Mouse (Mus musculus): ENCODE measurements around the gene Naa40. TPM values are rescaled to one million over a fixed set of nuclear protein-coding genes. Genes with fewer than 3 reads are reported as not detected.
A peak's percentile ranks its signal among the peaks of the same experiment; 100 is the strongest.

Gene Naa40
- polyA plus RNA-seq, 1 experiment from 2014 or later: 77.8 TPM

GRCm38 (mm10) chr19:7212216-7212615, 28.8 kb downstream of the Naa40 start:
- 74% methylated on average over 1 of the region's 1 CpGs for WGBS
- H3K27me3 ChIP-seq (ENCODE audit: control insufficient read depth, insufficient read depth, low read length): no peaks in the 10 kb centered on the region
- no peak overlapping the region for H3K4me2 ChIP-seq (ENCODE audit: low read length)
- no peak overlapping the region for H3K27ac ChIP-seq (replicated peaks; ENCODE audit: low read depth, low read length)
- H3K9ac ChIP-seq (replicated peaks; ENCODE audit: low read length): no peak overlapping the region
- DNase-seq (no peak), ATAC-seq (ENCODE audit: low FRiP score, low TSS enrichment) (no peak)
- H3K36me3 ChIP-seq (ENCODE audit: control insufficient read depth, insufficient read depth, low read length): peaks cover 26% of the 10 kb centered on the region
- no peak overlapping the region for H3K4me3 ChIP-seq (replicated peaks; ENCODE audit: low read depth, low read length)
- H3K4me1 ChIP-seq (ENCODE audit: control insufficient read depth, insufficient read depth, low read length): peaks cover 8% of the 10 kb centered on the region
- no peaks in the 10 kb centered on the region for H3K9me3 ChIP-seq (ENCODE audit: control insufficient read depth, low read length)

DNA sequence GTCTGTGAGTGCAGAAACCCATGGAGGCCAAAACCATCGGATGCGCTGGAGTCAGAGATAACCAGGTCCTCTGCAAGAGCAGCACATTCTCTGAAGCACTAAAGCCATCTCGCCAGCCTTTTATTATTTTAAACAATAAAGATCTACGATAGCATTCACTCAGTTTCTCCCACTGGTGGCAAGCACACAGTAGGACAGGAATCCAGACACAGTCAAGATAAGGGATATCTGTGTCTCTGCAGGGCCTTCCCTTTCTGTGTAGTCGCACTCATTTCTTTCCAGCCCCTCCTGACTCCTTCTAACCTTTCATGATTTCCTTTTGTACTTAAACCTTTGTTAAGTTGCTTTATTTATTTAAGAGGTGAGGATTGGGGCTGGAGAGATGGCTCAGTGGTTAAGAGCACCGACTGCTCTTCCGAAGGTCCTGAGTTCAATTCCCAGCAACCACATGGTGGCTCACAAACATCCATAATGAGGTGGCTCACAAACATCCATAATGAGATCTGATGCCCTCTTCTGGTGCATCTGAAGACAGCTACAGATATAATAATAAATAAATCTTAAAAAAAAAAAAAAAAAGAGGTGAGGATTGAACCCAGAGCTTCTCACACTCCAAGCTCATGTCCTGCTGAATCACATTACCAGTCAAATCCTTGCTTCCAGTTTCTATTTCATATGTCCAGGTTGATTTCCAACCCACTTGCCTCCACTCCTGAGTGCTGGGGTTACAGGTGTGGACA, 30.9 kb downstream of the Naa40 start:
- no peak overlapping the region for H3K27ac ChIP-seq (replicated peaks; ENCODE audit: low read depth, low read length)
- H3K36me3 ChIP-seq (ENCODE audit: control insufficient read depth, insufficient read depth, low read length): peaks cover 21% of the 10 kb centered on the region
- 87% methylated on average over 7 of the region's 7 CpGs for WGBS
- H3K4me3 ChIP-seq (replicated peaks; ENCODE audit: low read depth, low read length): no peak overlapping the region
- H3K4me1 ChIP-seq (ENCODE audit: control insufficient read depth, insufficient read depth, low read length): peaks cover 3% of the 10 kb centered on the region
- no peak overlapping the region for H3K4me2 ChIP-seq (ENCODE audit: low read length)
- H3K27me3 ChIP-seq (ENCODE audit: control insufficient read depth, insufficient read depth, low read length): no peaks in the 10 kb centered on the region
- ATAC-seq (ENCODE audit: low FRiP score, low TSS enrichment): no peak
- no peaks in the 10 kb centered on the region for H3K9me3 ChIP-seq (ENCODE audit: control insufficient read depth, low read length)
- H3K9ac ChIP-seq (replicated peaks; ENCODE audit: low read length): no peak overlapping the region
- no peak for DNase-seq

- H3K36me3 ChIP-seq (ENCODE audit: control insufficient read depth, insufficient read depth, low read length): peaks cover 29% of the 10 kb centered on the region
- peak within 1 kb of the TSS; percentile 92 for H3K27ac ChIP-seq (replicated peaks; ENCODE audit: low read depth, low read length)
- peak within 1 kb of the TSS; percentile 80 for H3K4me3 ChIP-seq (replicated peaks; ENCODE audit: low read depth, low read length)
- H3K9ac ChIP-seq (replicated peaks; ENCODE audit: low read length): peak within 1 kb of the TSS; percentile 74
- WGBS: under 1% methylated on average over 78 of the region's 79 CpGs
- DNase-seq: peak; percentile 97
- H3K27me3 ChIP-seq (ENCODE audit: control insufficient read depth, insufficient read depth, low read length): no peaks in the 10 kb centered on the region
- peak within 1 kb of the TSS; percentile 81 for H3K4me2 ChIP-seq (ENCODE audit: low read length)
- H3K9me3 ChIP-seq (ENCODE audit: control insufficient read depth, low read length): no peaks in the 10 kb centered on the region
- peaks cover 12% of the 10 kb centered on the region for H3K4me1 ChIP-seq (ENCODE audit: control insufficient read depth, insufficient read depth, low read length)
- ATAC-seq (ENCODE audit: low FRiP score, low TSS enrichment): peak; percentile 95
Measured at GRCm38 (mm10) chr19:7205753-7206736, 34.9 kb downstream of the Naa40 start, which contains the start of gene Otub1. TSS of gene Otub1 (minus strand) at chr19:7206316.

DNA sequence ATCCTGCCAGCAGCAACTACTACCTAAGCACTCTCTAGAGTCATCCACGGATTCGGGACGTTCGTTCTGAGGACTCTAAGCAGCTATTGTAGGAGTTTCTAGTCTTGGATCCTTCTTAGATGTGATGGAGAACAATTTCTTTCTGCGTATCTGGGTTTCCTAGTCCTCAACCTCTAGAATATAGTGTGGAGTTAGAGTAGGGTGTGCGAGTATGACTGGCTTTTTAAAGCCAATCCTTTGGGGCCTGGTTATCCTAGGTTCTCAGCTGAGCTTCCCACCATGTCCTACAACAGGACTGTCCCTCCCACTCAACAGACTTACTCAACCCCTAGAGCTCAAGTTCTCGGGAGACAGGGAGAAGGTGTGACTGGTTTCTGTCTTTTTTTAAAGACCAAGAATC, 35.7 kb downstream of the Naa40 start:
- WGBS: 32% methylated on average over 7 of the region's 7 CpGs
- peaks cover 36% of the 10 kb centered on the region for H3K36me3 ChIP-seq (ENCODE audit: control insufficient read depth, insufficient read depth, low read length)
- H3K4me1 ChIP-seq (ENCODE audit: control insufficient read depth, insufficient read depth, low read length): peaks cover 12% of the 10 kb centered on the region
- ATAC-seq (ENCODE audit: low FRiP score, low TSS enrichment) (no peak), DNase-seq (no peak)
- peak overlapping the region; percentile 81 for H3K4me2 ChIP-seq (ENCODE audit: low read length)
- H3K9ac ChIP-seq (replicated peaks; ENCODE audit: low read length): peak overlapping the region; percentile 74
- H3K27me3 ChIP-seq (ENCODE audit: control insufficient read depth, insufficient read depth, low read length): no peaks in the 10 kb centered on the region
- H3K27ac ChIP-seq (replicated peaks; ENCODE audit: low read depth, low read length): peak overlapping the region; percentile 92
- peak overlapping the region; percentile 80 for H3K4me3 ChIP-seq (replicated peaks; ENCODE audit: low read depth, low read length)
- H3K9me3 ChIP-seq (ENCODE audit: control insufficient read depth, low read length): no peaks in the 10 kb centered on the region

- H3K36me3 ChIP-seq (ENCODE audit: control insufficient read depth, insufficient read depth, low read length): peaks cover 40% of the 10 kb centered on the region
- H3K4me3 ChIP-seq (replicated peaks; ENCODE audit: low read depth, low read length): peak overlapping the region; percentile 80
- H3K9ac ChIP-seq (replicated peaks; ENCODE audit: low read length): peak overlapping the region; percentile 74
- no peak for ATAC-seq (ENCODE audit: low FRiP score, low TSS enrichment)
- H3K27ac ChIP-seq (replicated peaks; ENCODE audit: low read depth, low read length): peak overlapping the region; percentile 92; the same call in 1 of the 2 replicates
- H3K27me3 ChIP-seq (ENCODE audit: control insufficient read depth, insufficient read depth, low read length): no peaks in the 10 kb centered on the region
- peak overlapping the region; percentile 81 for H3K4me2 ChIP-seq (ENCODE audit: low read length)
- no peak for DNase-seq
- H3K9me3 ChIP-seq (ENCODE audit: control insufficient read depth, low read length): no peaks in the 10 kb centered on the region
- peaks cover 12% of the 10 kb centered on the region for H3K4me1 ChIP-seq (ENCODE audit: control insufficient read depth, insufficient read depth, low read length)
- 79% methylated on average over 2 of the region's 2 CpGs for WGBS
Measured at GRCm38 (mm10) chr19:7204898-7205297, 36.1 kb downstream of the Naa40 start.

DNA sequence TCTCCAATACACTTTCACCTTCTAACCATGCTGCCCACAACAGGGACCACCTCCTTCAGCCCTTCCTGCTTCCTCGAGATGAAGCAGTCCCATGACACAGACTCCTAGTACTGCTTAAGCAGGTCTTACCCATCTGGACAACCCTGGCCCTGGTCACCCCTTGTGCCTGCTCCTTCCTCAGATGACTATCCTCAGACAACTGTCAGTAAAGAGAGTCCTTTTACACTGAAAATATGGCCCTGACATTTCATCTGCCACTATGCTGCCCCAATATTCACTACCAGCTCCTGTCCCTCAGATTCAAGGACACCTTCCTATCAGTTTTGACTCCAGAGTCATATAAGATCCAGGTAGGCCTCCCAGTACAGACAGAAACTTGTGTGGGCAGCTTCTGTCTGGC, 40.6 kb downstream of the Naa40 start:
- Histone ChIP-seq H3K27ac (replicated peaks; ENCODE audit: low read depth, low read length) (no peak overlapping the region), H3K36me3 (ENCODE audit: control insufficient read depth, insufficient read depth, low read length) (peaks cover 70% of the 10 kb centered on the region), H3K4me2 (ENCODE audit: low read length) (no peak overlapping the region), H3K4me1 (ENCODE audit: control insufficient read depth, insufficient read depth, low read length) (peaks cover 16% of the 10 kb centered on the region), H3K27me3 (ENCODE audit: control insufficient read depth, insufficient read depth, low read length) (no peaks in the 10 kb centered on the region), H3K4me3 (replicated peaks; ENCODE audit: low read depth, low read length) (no peak overlapping the region), H3K9ac (replicated peaks; ENCODE audit: low read length) (no peak overlapping the region), H3K9me3 (ENCODE audit: control insufficient read depth, low read length) (no peaks in the 10 kb centered on the region)
- ATAC-seq (ENCODE audit: low FRiP score, low TSS enrichment): no peak
- 62% methylated on average over 1 of the region's 1 CpGs for WGBS
- no peak for DNase-seq

GRCm38 (mm10) chr19:7199089-7199488, 41.9 kb downstream of the Naa40 start:
- H3K36me3 ChIP-seq (ENCODE audit: control insufficient read depth, insufficient read depth, low read length): peaks cover 68% of the 10 kb centered on the region
- ATAC-seq (ENCODE audit: low FRiP score, low TSS enrichment) (no peak), DNase-seq (no peak)
- peaks cover 4% of the 10 kb centered on the region; the same call in 1 of the 2 replicates for H3K4me1 ChIP-seq (ENCODE audit: control insufficient read depth, insufficient read depth, low read length)
- WGBS: 97% methylated on average over 13 of the region's 13 CpGs
- no peak overlapping the region for H3K9ac ChIP-seq (replicated peaks; ENCODE audit: low read length)
- no peaks in the 10 kb centered on the region for H3K27me3 ChIP-seq (ENCODE audit: control insufficient read depth, insufficient read depth, low read length)
- no peak overlapping the region for H3K27ac ChIP-seq (replicated peaks; ENCODE audit: low read depth, low read length)
- no peak overlapping the region for H3K4me3 ChIP-seq (replicated peaks; ENCODE audit: low read depth, low read length)
- no peak overlapping the region for H3K4me2 ChIP-seq (ENCODE audit: low read length)
- no peaks in the 10 kb centered on the region for H3K9me3 ChIP-seq (ENCODE audit: control insufficient read depth, low read length)

GRCm38 (mm10) chr19:7197445-7197844, 43.5 kb downstream of the Naa40 start:
- H3K4me3 ChIP-seq (replicated peaks; ENCODE audit: low read depth, low read length): no peak overlapping the region
- WGBS: 88% methylated on average over 9 of the region's 9 CpGs
- no peaks in the 10 kb centered on the region for H3K27me3 ChIP-seq (ENCODE audit: control insufficient read depth, insufficient read depth, low read length)
- H3K9me3 ChIP-seq (ENCODE audit: control insufficient read depth, low read length): no peaks in the 10 kb centered on the region
- no peak overlapping the region for H3K4me2 ChIP-seq (ENCODE audit: low read length)
- H3K36me3 ChIP-seq (ENCODE audit: control insufficient read depth, insufficient read depth, low read length): peaks cover 52% of the 10 kb centered on the region
- H3K4me1 ChIP-seq (ENCODE audit: control insufficient read depth, insufficient read depth, low read length): peaks cover 7% of the 10 kb centered on the region
- ATAC-seq (ENCODE audit: low FRiP score, low TSS enrichment) (0 out of 2 replicates have a peak, but pooled peaks have one; percentile 34), DNase-seq (no peak)
- H3K27ac ChIP-seq (replicated peaks; ENCODE audit: low read depth, low read length): no peak overlapping the region
- no peak overlapping the region for H3K9ac ChIP-seq (replicated peaks; ENCODE audit: low read length)
